Mouse (Mus musculus): ENCODE measurements at regions not wholly inside any gene's neighbourhood (a gene's known extent, or its start where the extent isn't known, plus 50 kb on each side); places are given as distances from the start of the nearest gene placed in this dataset.
"Not testable (repeated sequence)": the region's sequence is repeated elsewhere in the genome, so short reads cannot be mapped to it uniquely, and the experiment has no call there.

GRCm38 (mm10) chr5:134848981-134849380 lies 57.6 kb downstream of the Tmem270 start:
- H3K36me3 ChIP-seq (ENCODE audit: control insufficient read depth, insufficient read depth, low read length): no peaks in the 10 kb centered on the region
- no peak overlapping the region for H3K27ac ChIP-seq (ENCODE audit: control insufficient read depth, insufficient read depth, low read length)
- no peaks in the 10 kb centered on the region for H3K4me1 ChIP-seq (replicated peaks; ENCODE audit: control insufficient read depth, insufficient read depth, low read length)
- no peak for DNase-seq
- H3K27me3 ChIP-seq (ENCODE audit: control insufficient read depth, insufficient read depth, low read length): no peaks in the 10 kb centered on the region
- no peak overlapping the region for H3K4me3 ChIP-seq (ENCODE audit: control insufficient read depth, insufficient read depth, low read length)
- TF ChIP-seq POLR2A (IDR thresholded peaks at IDR 0.05; ENCODE audit: control insufficient read depth, extremely low read depth, insufficient read depth, low read length, poor library complexity) (no peak), CTCF (IDR thresholded peaks at IDR 0.05; ENCODE audit: borderline replicate concordance, control insufficient read depth, extremely low read depth, insufficient read depth, low read length, poor library complexity) (no peak)
- 95% methylated on average over 9 of the region's 9 CpGs for WGBS

- DNase-seq: no peak
- TF ChIP-seq POLR2A (IDR thresholded peaks at IDR 0.05; ENCODE audit: control insufficient read depth, extremely low read depth, insufficient read depth, low read length, poor library complexity): no peak
- H3K4me1 ChIP-seq (replicated peaks; ENCODE audit: control insufficient read depth, insufficient read depth, low read length): no peaks in the 10 kb centered on the region
- no peak overlapping the region for H3K4me3 ChIP-seq (ENCODE audit: control insufficient read depth, insufficient read depth, low read length)
- no peaks in the 10 kb centered on the region for H3K36me3 ChIP-seq (ENCODE audit: control insufficient read depth, insufficient read depth, low read length)
- no peak overlapping the region for H3K27ac ChIP-seq (ENCODE audit: control insufficient read depth, insufficient read depth, low read length)
- H3K27me3 ChIP-seq (ENCODE audit: control insufficient read depth, insufficient read depth, low read length): no peaks in the 10 kb centered on the region
- WGBS: 93% methylated on average over 13 of the region's 13 CpGs
These were observed 58.0 kb downstream of the Tmem270 start for GRCm38 (mm10) chr5:134848571-134848970.

- no peaks in the 10 kb centered on the region for H3K4me1 ChIP-seq (replicated peaks; ENCODE audit: control insufficient read depth, insufficient read depth, low read length)
- H3K4me3 ChIP-seq (ENCODE audit: control insufficient read depth, insufficient read depth, low read length): no peak overlapping the region
- TF ChIP-seq POLR2A (IDR thresholded peaks at IDR 0.05; ENCODE audit: control insufficient read depth, extremely low read depth, insufficient read depth, low read length, poor library complexity): no peak
- no peak for TF ChIP-seq CTCF (IDR thresholded peaks at IDR 0.05; ENCODE audit: borderline replicate concordance, control insufficient read depth, extremely low read depth, insufficient read depth, low read length, poor library complexity)
- DNase-seq: no peak
- H3K27ac ChIP-seq (ENCODE audit: control insufficient read depth, insufficient read depth, low read length): no peak overlapping the region
- WGBS: 89% methylated on average over 4 of the region's 4 CpGs
- no peaks in the 10 kb centered on the region for H3K27me3 ChIP-seq (ENCODE audit: control insufficient read depth, insufficient read depth, low read length)
- H3K36me3 ChIP-seq (ENCODE audit: control insufficient read depth, insufficient read depth, low read length): no peaks in the 10 kb centered on the region
These were observed 61.1 kb downstream of the Tmem270 start for GRCm38 (mm10) chr5:134845416-134845815.

- WGBS: 94% methylated on average over 3 of the region's 3 CpGs
- not testable (repeated sequence) for H3K27me3 ChIP-seq (ENCODE audit: control insufficient read depth, insufficient read depth, low read length); H3K36me3 ChIP-seq (ENCODE audit: control insufficient read depth, insufficient read depth, low read length)
These were observed 62.3 kb downstream of the Tmem270 start for GRCm38 (mm10) chr5:134844216-134844615.

GRCm38 (mm10) chr5:134841205-134841980 lies 65.1 kb downstream of the Tmem270 start:
- no peak for DNase-seq
- no peaks in the 10 kb centered on the region for H3K36me3 ChIP-seq (ENCODE audit: control insufficient read depth, insufficient read depth, low read length)
- H3K4me3 ChIP-seq (ENCODE audit: control insufficient read depth, insufficient read depth, low read length): no peak overlapping the region
- TF ChIP-seq CTCF (IDR thresholded peaks at IDR 0.05; ENCODE audit: borderline replicate concordance, control insufficient read depth, extremely low read depth, insufficient read depth, low read length, poor library complexity): no peak
- no peak for TF ChIP-seq POLR2A (IDR thresholded peaks at IDR 0.05; ENCODE audit: control insufficient read depth, extremely low read depth, insufficient read depth, low read length, poor library complexity)
- 92% methylated on average over 7 of the region's 7 CpGs for WGBS
- no peaks in the 10 kb centered on the region for H3K4me1 ChIP-seq (replicated peaks; ENCODE audit: control insufficient read depth, insufficient read depth, low read length)
- H3K27ac ChIP-seq (ENCODE audit: control insufficient read depth, insufficient read depth, low read length): no peak overlapping the region
- H3K27me3 ChIP-seq (ENCODE audit: control insufficient read depth, insufficient read depth, low read length): no peaks in the 10 kb centered on the region

More at GRCm38 (mm10) chr5:134844216-134844615, 62.3 kb downstream of the Tmem270 start:
- not testable (repeated sequence) for H3K4me3 ChIP-seq (ENCODE audit: control insufficient read depth, insufficient read depth, low read length); H3K27ac ChIP-seq (ENCODE audit: control insufficient read depth, insufficient read depth, low read length); H3K4me1 ChIP-seq (replicated peaks; ENCODE audit: control insufficient read depth, insufficient read depth, low read length); DNase-seq

- DNase-seq: no peak
- no peak overlapping the region for H3K27ac ChIP-seq (ENCODE audit: control insufficient read depth, insufficient read depth, low read length)
- TF ChIP-seq POLR2A (IDR thresholded peaks at IDR 0.05; ENCODE audit: control insufficient read depth, extremely low read depth, insufficient read depth, low read length, poor library complexity): no peak
- TF ChIP-seq CTCF (IDR thresholded peaks at IDR 0.05; ENCODE audit: borderline replicate concordance, control insufficient read depth, extremely low read depth, insufficient read depth, low read length, poor library complexity): no peak
- no peaks in the 10 kb centered on the region for H3K36me3 ChIP-seq (ENCODE audit: control insufficient read depth, insufficient read depth, low read length)
- no peak overlapping the region for H3K4me3 ChIP-seq (ENCODE audit: control insufficient read depth, insufficient read depth, low read length)
- H3K27me3 ChIP-seq (ENCODE audit: control insufficient read depth, insufficient read depth, low read length): no peaks in the 10 kb centered on the region
- H3K4me1 ChIP-seq (replicated peaks; ENCODE audit: control insufficient read depth, insufficient read depth, low read length): no peaks in the 10 kb centered on the region
These were observed 70.0 kb downstream of the Tmem270 start for GRCm38 (mm10) chr5:134836489-134836888.

- Histone ChIP-seq H3K36me3 (ENCODE audit: control insufficient read depth, insufficient read depth, low read length) (no peaks in the 10 kb centered on the region), H3K4me1 (replicated peaks; ENCODE audit: control insufficient read depth, insufficient read depth, low read length) (no peaks in the 10 kb centered on the region), H3K27me3 (ENCODE audit: control insufficient read depth, insufficient read depth, low read length) (no peaks in the 10 kb centered on the region), H3K4me3 (ENCODE audit: control insufficient read depth, insufficient read depth, low read length) (no peak overlapping the region), H3K27ac (ENCODE audit: control insufficient read depth, insufficient read depth, low read length) (no peak overlapping the region)
- WGBS: 89% methylated on average over 8 of the region's 8 CpGs
- no peak for DNase-seq
- TF ChIP-seq CTCF (IDR thresholded peaks at IDR 0.05; ENCODE audit: borderline replicate concordance, control insufficient read depth, extremely low read depth, insufficient read depth, low read length, poor library complexity) (no peak), POLR2A (IDR thresholded peaks at IDR 0.05; ENCODE audit: control insufficient read depth, extremely low read depth, insufficient read depth, low read length, poor library complexity) (no peak)
These were observed 73.6 kb downstream of the Tmem270 start for GRCm38 (mm10) chr5:134832896-134833295.

All from thymus, adult 2 months (tissue).